Mouse (Mus musculus): ENCODE results near the gene Pwp2. TPM values are rescaled to one million over a fixed set of nuclear protein-coding genes. Genes with fewer than 3 reads are reported as not detected.

The Pwp2 gene
- total RNA-seq (2023) = 10 to 100 TPM; 28.4 TPM

DNA sequence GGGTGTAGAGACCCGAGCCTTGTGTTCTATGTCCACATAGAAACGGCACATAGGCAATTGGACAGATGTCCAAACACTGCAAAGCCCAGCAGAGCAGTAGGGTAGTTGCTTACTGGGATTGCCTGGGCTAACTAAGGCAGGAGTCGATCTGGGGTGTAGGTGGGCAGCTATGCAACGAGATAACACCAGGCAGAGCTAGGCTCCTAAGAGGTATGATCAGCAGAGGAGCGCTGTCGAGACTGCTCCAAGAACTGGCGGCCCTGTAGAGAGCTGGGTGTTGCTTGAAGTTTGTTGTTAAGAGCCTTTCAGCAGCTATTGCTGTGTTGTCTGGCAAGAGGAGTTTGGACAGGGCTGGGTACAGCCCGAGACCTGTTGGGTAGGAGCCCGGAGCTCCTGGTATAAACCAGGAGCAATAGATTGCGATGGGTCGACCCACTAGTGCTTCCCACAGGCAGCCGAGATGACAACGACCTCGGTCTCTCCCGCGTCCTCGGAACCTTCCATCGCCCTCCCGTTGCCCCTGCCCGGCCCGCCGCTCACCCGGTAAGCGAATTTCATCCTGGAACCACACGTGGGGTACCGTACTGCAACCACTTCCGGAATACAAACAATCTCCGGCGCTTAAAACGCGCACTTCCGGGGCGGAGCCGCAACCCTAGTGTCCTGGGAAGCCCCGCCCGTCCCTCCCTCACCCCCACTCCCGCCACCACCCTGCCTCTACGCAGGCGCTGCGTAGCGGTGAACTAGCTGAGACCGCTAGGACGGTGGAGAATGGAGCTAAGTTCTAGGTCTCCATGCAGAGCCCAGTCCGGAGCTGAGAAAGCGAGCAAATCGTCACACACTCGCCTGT lies at the start of gene Pwp2:
TSS of gene Pwp2 (minus strand) at position 619 of the 850 bp plus-strand sequence.

DNA sequence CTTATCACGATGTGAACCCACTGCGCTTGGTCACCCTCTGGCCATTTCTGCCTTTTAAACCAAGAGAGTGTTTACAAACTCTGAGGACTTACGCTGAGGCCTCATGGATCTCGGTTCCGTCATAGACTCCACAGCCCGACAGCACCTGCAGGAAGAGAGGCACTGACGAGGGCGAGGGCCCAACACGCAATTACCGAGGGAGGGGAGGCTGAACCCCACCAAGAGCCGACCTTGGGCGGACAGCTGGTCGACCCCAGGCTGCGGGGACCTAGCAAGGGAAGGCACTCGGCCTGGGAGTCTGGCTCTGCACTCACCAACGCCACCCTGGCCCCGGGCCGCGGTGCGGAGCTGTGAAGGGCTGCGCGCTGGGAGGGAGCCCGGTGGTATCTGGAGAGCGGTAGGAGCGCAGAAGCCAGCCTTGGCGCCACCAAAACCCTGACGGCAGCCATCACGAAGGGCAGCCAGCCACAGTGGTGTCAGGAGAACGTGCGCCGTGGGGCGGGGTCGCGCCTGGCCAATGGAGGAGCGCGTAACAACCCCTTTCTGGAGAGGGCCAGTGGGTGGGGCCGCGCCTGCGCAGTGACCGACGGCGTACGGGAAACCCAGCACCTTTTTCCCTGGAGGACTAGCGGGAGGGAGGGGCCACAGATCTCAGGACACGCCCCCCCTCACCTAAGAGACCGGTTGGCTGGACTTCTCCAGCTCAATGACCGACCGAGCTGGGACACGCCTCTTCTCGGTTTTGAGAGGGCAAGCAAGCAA lies 15.5 kb downstream of the Pwp2 start, which contains the start of gene D10Jhu81e:
TSS of gene D10Jhu81e (minus strand) at position 502 of the 762 bp plus-strand sequence.

Other genes with a start within 250 kb of the Pwp2 start
- gene Trpm2, start 214.6 kb downstream of the Pwp2 start, total RNA-seq (2023) = 1 to 10 TPM; 2.1 to 2.3 TPM
- 10 to 100 TPM in 1 of 2 experiments, 1 to 10 TPM in 1; 5.7 to 11.2 TPM for gene 1810043G02Rik, start 206.6 kb downstream of the Pwp2 start, total RNA-seq (2023)
- 100 to 1,000 TPM in 1 of 2 experiments, 10 to 100 TPM in 1; 93.0 to 116 TPM for gene Pfkl, start 175.1 kb downstream of the Pwp2 start, total RNA-seq (2023)
- gene Dnmt3l, start 143.2 kb downstream of the Pwp2 start, total RNA-seq (2023) = not detected
- gene Aire, start 141.5 kb downstream of the Pwp2 start, total RNA-seq (2023) = not detected
- 1 to 10 TPM; 5.5 to 6.9 TPM for gene Icosl, start 115.8 kb downstream of the Pwp2 start, total RNA-seq (2023)
- 10 to 100 TPM; 53.0 to 58.6 TPM for gene D10Jhu81e, start 15.4 kb downstream of the Pwp2 start, total RNA-seq (2023)
- gene Trappc10, start 59.5 kb upstream of the Pwp2 start, total RNA-seq (2023) = 10 to 100 TPM; 69.2 to 74.0 TPM
- gene Agpat3, start 167.3 kb upstream of the Pwp2 start, total RNA-seq (2023) = 100 to 1,000 TPM; 103 to 124 TPM
- gene Rrp1, start 227.9 kb upstream of the Pwp2 start, total RNA-seq (2023) = 100 to 1,000 TPM; 233 to 274 TPM
- gene Cstb, start 240.5 kb upstream of the Pwp2 start, total RNA-seq (2023) = 10 to 100 TPM; 28.9 to 36.8 TPM